Mouse (Mus musculus) hematopoietic stem cell, adult 5-6 weeks (primary cell): ENCODE results near the gene Helz. TPM values are rescaled to one million over a fixed set of nuclear protein-coding genes. Genes with fewer than 3 reads are reported as not detected.

Experiments
- ATAC-seq, 2 experiments: fragments of 125-278 bp in 1 of 2; replicated peaks in 1 of 2; 2 replicates each; pipeline ENCODE4 v1.8.0; 2016 to 2017; ENCODE audit warnings: inconsistent platforms in 2 of 2, mild to moderate bottlenecking in 2 of 2, moderate number of reproducible peaks in 2 of 2, low read depth in 1 of 2, moderate TSS enrichment in 1 of 2; ENCODE audit not compliant: low FRiP score in 2 of 2, poor library complexity in 2 of 2, severe bottlenecking in 2 of 2, insufficient read depth in 1 of 2, low TSS enrichment in 1 of 2
- total RNA-seq: library from RNA; stranded (forward); fragments of 172-1452, 232-1000 nt; gene quantifications from 2 replicates; pipeline ENCODE4 v1.2.3, GENCODE M21; 2017

Gene Helz
- total RNA-seq, 1 experiment from 2014 or later = 21.6 TPM

DNA sequence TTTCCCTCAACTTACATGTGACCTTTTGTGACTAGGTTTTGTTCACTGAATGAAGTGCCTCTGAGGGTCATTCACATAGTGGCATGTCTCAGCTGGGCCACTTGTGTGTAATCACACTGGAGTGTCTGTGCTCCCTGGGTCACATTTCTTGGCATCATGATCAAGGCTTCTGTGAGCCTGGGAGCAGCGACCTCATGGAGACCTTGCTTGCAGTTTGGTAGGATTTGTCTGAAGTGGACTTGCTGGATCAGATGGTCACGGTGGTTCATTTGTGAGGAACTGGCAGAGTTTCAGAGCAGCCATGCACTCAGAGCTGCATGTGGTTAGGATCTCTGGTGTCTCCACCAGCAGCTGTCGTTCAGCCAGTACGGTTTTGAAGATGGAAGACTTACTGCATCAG lies 100.9 kb downstream of the Helz start:
- ATAC-seq = no peak

DNA sequence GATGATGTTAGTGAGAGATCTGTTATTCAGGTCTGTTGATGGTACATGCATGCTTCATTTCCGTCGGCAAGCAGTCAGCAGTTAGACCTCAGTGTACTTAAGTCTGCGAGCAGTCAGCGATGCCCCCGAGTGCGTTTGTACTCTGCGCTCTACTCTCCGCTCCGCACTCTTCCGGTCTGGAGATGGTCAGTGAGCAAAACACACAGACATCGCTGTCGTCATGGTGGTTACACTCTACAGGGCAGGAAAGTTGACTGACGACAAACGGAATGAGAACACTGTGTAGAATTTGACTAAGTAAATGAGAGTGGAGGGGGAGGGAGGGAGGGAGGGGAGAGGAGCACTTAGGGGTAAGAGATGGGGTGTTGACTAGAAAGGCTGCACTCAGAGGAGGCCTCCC lies 101.7 kb downstream of the Helz start:
- ATAC-seq = no peak

DNA sequence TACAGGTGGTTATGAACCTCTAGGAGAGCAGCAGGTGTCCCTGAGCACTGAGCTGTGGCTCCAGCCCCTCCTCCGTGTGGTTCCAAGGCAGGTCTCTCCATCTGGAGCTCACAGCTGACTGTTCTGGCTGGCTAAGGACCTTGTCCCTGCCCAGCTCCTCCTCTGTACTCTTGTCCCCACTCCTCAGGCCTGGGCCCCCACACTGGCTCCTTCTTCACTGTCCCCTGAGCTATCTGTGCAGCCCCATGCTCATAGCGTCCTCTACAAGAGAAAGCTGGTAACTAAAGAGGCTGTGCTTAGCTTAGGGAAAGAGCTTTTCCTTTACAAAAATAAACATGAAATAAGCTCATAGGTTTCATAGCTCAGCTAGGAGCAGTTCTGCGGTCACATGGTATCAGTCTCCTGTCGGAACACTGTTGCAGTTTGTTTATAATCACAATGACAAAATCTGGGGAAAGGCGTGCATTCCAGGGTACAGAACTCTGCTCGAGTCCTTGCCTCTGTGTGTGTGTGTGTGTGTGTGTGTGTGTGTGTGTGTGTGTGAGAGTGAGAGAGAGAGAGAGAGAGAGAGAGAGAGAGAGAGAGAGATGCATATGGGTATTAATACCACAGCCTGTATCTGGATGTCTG lies 102.8 kb downstream of the Helz start:
- no peak for ATAC-seq

DNA sequence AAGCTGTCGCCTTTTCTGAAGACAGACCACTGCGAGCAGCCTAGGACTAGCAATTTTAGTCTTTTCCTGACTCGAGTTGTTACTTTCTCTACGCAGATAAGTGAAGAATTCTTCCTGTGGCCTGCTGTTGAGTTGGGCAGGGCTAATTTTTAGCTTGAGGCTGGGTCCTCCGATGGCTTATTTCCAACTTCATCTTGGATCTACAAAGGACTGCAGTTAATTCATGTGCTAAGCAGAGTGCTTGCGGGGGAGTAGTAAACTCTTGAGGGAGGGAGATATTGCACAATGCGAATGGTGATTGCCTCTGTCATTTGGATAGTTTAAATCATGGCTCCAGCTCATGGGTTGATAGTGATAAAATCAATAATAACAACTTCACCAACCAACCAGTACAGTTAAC lies 103.7 kb downstream of the Helz start:
- ATAC-seq = no peak

DNA sequence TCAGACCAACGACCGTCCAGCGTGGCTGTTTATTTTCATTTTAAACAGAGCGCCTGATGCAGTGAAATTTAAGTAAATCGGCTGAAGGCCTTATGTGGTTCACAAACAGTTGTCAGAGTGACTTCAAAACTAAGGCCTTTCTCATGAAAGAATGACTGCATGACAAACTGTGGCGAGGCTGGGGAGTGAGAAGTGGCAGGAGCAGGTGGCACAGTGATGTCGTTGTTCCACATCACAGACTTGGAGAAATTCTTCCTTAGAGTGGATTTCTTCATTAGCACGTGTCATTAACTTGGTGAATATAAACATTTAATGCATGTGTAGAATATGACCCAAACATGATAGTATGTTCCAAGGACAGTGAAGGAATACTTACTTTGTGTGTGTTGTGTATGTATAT lies 104.4 kb downstream of the Helz start:
- no peak for ATAC-seq

DNA sequence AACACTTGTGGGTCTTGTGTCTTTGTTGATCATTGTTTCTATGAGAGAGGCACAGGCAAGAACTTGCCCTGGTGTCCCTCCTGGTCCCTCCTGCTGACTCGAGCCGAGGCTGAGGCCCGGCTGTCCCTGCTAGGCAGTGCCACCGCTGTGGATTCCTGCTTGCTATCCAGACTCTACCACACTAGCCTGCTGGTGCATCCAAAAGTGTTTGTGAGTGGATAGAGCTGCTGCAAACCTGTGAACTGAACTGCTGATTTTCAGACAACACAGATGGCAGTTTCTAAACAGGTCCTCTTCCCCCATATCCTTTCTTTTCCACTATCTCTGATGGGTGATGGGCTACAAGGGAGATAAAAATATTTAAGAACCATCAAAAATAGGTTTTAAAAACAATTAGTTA lies 107.8 kb downstream of the Helz start:
- ATAC-seq = no peak

DNA sequence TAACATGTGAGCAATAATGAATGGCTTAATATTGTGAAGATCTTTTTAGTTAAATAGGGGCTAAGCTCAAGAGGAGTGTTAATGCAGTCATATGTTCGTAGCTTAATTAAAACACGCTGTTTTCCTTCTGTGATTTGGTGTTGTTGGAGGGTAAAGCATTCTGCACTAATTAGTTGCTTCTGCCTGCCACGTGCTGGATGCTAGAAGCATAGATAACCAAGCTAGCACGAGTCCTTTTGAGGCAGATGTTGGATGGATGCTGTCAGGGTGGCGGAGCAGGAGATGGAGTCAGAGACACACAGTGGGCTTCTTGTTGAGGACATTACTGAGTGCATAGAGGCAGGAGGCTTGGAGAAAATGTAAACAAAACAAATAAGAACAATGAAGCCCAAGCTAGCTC lies 109.4 kb downstream of the Helz start:
- ATAC-seq = no peak

DNA sequence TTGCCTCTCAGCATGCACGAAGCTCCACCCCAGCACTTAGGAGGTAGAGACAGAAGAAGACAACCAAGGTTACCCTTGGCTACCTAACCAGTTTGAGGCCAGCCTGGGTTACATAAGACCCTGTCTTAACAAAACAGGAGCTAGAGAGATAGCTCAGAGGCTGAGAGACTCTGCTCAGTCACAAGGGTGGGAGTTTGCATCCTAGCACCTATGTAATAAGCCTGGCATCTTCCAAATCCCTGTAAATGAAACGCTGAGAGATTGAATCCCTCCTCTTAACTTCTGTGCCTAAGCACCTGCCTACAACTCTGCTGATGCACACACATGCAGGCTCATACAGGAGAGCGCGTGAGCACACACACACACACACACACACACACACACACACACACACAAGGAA lies 112.7 kb downstream of the Helz start:
- no peak for ATAC-seq

DNA sequence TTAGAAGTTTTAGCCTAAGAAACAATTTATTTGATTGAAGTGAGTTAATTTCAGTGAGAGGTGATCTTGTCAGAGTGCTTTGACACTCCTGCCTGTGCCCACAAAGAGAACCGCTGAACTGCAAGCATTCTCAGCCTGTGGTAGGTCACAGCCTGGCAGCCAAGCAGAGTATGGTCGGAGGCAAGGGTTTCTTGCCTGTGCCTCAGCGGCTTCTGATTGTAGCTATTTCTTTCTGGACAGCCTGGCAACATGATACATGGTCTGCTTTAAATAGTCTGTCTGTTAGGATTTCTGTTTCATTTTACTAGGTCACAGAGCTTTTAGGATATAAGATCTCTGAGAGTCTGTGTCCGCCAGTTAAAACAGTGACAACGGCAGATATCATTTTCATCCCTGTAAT lies 114.9 kb downstream of the Helz start:
- ATAC-seq = no peak

DNA sequence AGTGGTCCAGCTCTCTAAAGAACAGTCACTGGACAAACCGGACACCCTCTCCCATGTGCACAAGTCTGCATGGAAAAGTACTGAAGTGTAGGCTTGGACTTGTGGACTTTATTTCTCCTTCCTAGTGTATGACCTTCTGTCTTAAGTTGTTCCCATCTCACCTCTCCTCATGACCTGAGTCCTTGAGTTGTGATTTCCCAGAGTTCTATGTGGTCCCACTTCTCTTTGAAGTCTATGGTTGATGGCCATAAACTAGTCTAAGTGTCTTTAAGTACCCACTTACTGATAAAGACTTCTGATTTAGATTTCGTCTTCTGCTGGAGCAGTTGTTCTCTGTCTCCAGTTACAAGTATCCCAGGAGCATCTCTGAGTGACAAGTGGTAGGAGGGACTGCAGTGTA lies 119.8 kb downstream of the Helz start:
- no peak for ATAC-seq

DNA sequence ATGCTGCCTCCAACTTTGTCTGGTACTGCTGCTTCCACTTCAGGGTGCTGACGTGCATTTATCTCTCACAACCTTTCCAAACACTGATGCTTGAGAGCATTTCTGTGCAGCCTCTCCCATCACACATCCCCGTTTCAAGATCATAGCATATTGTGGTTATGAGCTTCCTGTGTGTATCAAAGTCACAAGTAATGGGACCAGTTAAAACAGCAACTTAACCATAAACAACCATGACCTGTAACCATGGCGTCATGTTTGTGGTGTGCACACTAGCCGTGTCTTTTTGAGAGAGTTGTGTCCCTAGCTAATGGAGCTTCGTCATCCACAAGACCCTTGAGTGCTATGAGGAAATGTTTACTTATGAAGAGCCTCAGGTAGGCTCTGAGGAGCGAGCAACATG lies 120.5 kb downstream of the Helz start:
- no peak for ATAC-seq

DNA sequence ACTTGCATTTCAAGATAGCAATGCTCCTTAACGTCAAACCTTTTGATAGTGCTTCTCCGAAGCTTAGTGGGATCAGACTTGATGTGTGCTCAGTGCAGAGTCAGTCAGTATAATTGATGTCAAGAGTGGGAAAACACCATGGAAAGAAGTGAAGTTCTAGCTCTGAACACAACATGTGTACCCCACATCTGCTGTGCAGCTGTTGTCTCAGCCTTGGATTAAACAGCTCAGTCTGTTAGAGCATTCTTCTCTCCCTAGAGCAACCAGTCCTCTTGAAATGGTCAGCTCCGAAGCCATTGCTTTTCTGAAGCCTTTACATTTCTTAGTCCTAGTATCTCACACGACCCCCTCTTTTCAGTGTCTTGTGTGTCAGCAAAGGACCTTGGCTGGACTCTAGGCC lies 121.2 kb downstream of the Helz start:
- ATAC-seq = no peak

DNA sequence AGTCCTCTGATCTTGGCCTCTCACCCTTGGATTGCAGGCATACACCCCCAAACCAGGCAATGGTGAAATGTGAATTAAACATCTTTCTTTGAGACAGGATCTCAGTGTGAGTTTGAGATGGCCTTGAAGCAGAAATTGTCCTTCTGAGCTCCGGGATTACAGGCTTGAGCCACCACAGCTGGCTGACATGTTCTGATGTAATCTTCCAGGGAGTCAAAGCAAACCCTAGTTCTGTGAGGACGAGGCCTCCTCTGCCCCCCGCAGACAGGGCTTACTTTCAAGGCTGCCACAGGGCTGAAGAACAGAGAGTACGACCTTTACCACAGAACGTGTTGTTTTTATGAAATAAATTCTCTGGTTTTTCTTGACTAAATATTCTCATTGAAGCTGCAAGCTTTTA lies 126.3 kb downstream of the Helz start:
- no peak for ATAC-seq

DNA sequence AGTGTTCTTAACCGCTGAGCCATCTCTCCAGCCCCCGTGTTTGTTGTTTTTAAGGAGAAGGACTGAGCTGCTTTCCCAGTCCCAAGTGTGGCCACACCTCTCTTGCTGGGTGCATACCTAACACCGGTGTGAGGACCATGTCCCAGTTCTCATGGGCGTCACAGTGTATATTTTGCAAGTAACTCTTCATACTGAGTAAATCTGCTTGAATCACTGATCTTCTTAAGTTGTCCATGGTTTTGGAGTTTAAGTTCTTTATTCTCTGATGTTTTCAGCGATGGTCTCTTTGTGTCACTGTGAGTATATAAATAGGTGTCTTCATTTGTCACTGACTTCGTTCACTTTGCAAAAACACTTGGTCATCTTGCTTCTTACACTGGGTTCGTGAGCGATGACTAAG lies 126.9 kb downstream of the Helz start:
- no peak for ATAC-seq

DNA sequence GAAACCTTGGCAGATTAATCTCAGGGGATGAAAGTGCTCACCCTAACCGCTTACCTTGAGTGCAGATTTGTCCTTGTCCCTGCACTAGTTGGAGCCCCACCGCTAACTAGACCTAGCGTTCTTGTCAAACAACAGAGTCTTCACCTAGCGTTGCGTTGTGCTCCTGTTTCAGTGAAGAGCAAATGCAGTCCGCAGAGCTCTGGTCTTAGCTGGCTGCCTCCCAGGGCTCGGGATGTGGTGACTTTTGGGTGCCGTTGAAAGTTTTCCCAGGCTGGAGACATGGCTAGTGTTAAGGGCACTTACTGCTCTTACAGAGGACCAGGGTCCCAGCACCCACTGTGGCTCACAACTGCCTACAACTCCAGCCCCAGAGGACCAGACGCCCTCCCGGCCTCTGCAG lies 127.5 kb downstream of the Helz start:
- no peak for ATAC-seq

DNA sequence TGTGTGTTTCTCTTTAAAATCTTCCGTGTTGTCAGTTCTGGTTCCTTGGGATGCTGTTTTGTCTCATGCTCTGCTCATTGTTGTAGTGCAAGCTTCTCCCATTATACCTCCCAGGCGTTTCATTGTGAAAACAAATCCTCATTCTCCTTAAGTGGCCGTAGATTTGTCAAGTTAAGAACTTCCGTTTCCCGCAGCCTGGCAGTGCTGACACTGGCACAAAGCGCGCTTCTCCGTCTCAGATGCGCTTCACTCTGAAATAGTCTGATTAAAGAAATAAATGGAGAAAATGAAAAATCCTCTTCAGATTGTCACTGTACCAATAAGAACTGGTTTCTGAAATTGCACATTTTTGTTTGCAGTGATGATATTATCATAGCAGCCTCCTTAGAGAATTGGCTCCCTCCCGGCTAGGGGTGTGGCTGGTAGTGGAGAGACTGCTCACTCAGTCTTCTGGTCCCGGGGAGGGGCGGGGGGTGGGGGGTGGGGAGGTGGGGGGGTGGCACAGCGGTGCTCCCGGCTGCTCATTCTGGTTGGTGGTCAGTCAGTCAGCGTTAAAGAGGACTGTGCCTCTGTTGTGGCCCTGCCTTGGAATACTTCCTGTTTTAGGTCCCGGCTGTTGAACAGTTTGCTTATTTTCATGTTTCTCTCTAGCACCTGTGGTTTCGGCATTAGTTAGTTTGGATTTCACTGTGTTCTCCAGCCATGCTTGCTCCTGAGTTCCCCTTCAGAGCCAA lies 128.6 kb downstream of the Helz start:
- no peak for ATAC-seq

DNA sequence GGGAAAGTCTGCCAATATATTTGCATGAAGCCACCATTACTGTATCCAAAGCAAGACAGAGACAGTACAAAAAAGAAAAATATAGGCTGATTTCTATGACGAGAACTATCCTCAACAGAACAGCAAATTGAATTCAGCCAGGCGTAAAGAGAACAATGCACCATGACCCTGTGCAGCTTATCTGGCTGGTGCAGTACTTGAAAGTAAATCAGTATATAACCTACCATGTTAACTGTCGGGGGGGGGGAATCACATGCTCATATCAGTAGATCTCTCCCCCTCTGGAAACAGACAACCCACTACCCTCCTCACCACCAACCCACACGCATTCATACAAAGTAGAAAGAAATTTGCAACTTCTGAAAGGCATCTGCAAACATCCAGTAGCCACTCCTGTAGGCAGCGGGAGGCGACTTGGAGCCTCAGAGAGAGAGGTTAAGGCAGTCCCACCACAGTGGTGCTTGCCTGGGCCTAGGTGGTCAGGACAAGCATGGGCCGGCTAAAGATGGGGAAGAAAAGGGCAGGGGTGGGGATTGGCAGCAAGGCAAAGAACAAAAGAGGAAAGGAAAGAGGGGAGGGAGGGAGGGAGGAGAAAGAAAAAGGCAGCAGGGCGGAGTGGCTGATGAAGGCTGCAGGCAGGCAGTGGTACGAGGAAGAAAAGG lies 135.1 kb downstream of the Helz start:
- ATAC-seq = no peak

DNA sequence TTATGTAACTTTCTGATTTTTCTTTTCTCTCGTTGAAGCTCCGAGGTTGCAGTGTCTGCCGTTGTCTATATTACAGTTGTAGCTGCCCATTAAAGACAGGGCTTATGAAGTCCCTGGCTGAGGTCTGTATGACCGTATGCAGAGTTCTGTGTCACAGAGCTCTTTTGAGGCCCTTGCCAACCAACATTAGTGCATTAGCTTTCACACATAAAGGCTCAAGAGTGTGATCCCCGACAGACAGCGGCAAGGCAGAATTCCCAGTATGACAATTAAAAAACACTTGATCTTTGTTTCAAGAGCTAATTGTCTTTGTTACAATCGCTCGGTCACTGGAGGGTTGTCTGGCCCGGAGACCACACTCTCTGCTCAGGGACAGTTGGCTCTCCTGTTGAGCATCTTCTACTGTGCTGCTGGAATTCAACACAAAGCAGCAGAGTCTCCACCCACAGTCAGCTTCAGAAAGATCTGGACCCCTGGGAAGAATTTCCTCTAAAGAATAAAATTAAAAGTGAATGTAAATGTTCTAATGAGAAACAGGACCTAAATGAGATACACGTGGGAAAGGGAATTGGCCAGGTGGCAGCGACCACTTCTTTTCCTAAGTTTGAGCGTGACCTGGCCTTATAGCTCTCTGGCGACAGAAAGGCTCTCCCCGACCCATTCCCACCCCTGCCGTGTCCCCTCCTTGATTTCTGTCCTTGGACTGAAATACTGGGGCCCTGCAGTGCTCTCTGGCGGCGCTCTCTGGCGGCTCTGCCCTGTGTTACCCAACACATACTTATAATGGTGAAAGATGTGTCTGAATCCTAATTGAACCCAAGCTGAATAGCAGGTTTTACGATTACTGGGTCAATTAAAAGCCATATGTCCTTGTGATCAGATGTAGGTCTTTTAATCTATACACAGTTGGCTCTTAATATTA lies 136.1 kb downstream of the Helz start:
- ATAC-seq = no peak
